Mouse (Mus musculus) hindbrain, postnatal 0 days (tissue): Measurements from ENCODE around the gene Il2rg. TPM values are rescaled to one million over a fixed set of nuclear protein-coding genes. Genes with fewer than 3 reads are reported as not detected.

Experiments
- ATAC-seq: fragments of 200-750 bp; cut with Nextera tagmentation; 2 replicates; pipeline ENCODE4 v1.8.0; 2017; ENCODE audit warnings: mild to moderate bottlenecking, moderate TSS enrichment, moderate library complexity
- DNase-seq: peaks from one replicate; pipeline ENCODE4 v3.0.0-alpha.2; 2015; ENCODE audit warnings: low spot score
- H3K27ac ChIP-seq: fragments of 300-500 bp; sonication (generic); 2 replicates; pipeline ENCODE4 v1.5.1; 2014; ENCODE audit warnings: mild to moderate bottlenecking
- H3K27me3 ChIP-seq: fragments of 300-500 bp; sonication (generic); 2 replicates; pipeline ENCODE4 v1.6.1; 2014; ENCODE audit warnings: low read length, mixed read lengths; ENCODE audit not compliant: insufficient read depth
- H3K36me3 ChIP-seq: fragments of 300-500 bp; sonication (generic); 2 replicates; pipeline ENCODE4 v1.6.1; 2014; ENCODE audit warnings: low read length, mixed read lengths; ENCODE audit not compliant: insufficient read depth
- H3K4me1 ChIP-seq: fragments of 300-500 bp; sonication (generic); 2 replicates; pipeline ENCODE4 v1.6.1; 2014; ENCODE audit warnings: antibody characterized with exemption, low read length, mixed read lengths; ENCODE audit not compliant: insufficient read depth
- H3K4me2 ChIP-seq: fragments of 300-500 bp; sonication (generic); 2 replicates; pipeline ENCODE4 v1.6.1; 2014; ENCODE audit warnings: low read depth, mild to moderate bottlenecking, low read length, moderate library complexity, mixed read lengths
- H3K4me3 ChIP-seq: fragments of 300-500 bp; sonication (generic); 2 replicates; pipeline ENCODE4 v1.5.1; 2014; ENCODE audit warnings: low read length
- H3K9ac ChIP-seq: fragments of 300-500 bp; sonication (generic); replicated peaks from 2 replicates; pipeline ENCODE4 v1.6.1; 2014; ENCODE audit warnings: mild to moderate bottlenecking, low read length, moderate library complexity, mixed read lengths
- H3K9me3 ChIP-seq: fragments of 300-500 bp; sonication (generic); 2 replicates; pipeline ENCODE4 v1.6.1; 2016; ENCODE audit warnings: low read length, mixed read lengths
- CTCF ChIP-seq: IDR thresholded peaks from 2 replicates; pipeline ENCODE4 v1.5.1; 2016; ENCODE audit warnings: antibody characterized with exemption, control low read depth, low read depth
- WGBS: fragments of 180-500 bp; shearing (Covaris S2); extraction: QIAGEN DNeasy Blood & Tissue Kit; methylation state at CpG from one replicate; pipeline ENCODE4 v1.1.7; 2014; 5-methylcytosine and 5-hydroxymethylcytosine counted together
- polyA plus RNA-seq: library from polyadenylated mRNA; unstranded; fragments of >200 nt; fragmentation: Nextera tagmentation; extraction: Ambion mirVana; gene quantifications from 2 replicates; pipeline ENCODE4 v1.2.1, GENCODE M21; 2015
- total RNA-seq: library from RNA; depleted of rRNA; stranded (reverse); fragments of >200 nt; gene quantifications from 2 replicates; pipeline ENCODE4 v1.2.3, GENCODE M21; 2014; rRNA removed

Gene Il2rg
- 1.7 and 2.7 TPM in 2 replicates for total RNA-seq
- 5.1 and 5.8 TPM in 2 replicates for polyA plus RNA-seq

DNA sequence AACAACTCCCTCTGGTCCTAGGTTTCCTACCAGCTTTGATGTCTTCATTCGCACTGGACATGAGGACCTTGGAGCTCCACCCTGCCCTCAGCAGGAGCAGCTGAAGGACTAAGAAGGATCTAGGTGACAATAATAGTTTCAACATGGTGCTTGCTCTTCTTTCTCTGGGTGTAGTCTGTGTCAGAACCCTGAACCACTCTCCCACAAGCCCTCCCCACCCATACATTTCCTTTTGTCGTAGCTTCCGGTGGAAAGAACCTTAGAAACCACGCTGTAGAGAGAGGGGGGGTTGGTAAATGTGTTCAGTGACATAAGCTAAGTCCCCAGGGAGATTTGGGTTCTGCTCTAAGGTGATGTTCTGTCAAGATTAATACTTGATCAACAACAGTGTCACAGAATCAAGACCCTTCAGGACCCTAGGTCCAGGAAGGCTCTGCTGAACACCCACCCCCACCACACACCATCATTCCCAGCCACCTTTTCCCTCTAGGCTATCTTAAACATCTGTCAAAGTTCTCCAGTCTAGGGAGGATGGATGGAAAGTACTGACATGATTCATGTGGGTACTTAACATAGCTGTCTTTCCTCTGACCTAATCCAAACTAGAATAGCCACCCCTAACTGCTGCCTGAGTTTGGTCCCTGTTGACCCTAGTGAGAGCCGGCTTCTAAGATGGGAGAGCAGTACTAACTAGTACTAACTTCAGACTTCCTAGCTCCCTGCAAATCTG lies at the start of gene Il2rg:
TSS of gene Il2rg (minus strand) at position 231 of the 730 bp plus-strand sequence.
- H3K27ac ChIP-seq: no peak within 1 kb of the TSS
- no peak for ATAC-seq
- no peak within 1 kb of the TSS for H3K9ac ChIP-seq
- no peaks in the 10 kb centered on the region for H3K27me3 ChIP-seq
- no peaks in the 10 kb centered on the region for H3K36me3 ChIP-seq
- DNase-seq: no peak
- no peaks in the 10 kb centered on the region for H3K9me3 ChIP-seq
- no peak within 1 kb of the TSS for H3K4me3 ChIP-seq
- no peaks in the 10 kb centered on the region for H3K4me1 ChIP-seq
- WGBS: 71% methylated on average over 5 of the region's 5 CpGs
- H3K4me2 ChIP-seq: no peak within 1 kb of the TSS
- TF ChIP-seq CTCF: no peak

DNA sequence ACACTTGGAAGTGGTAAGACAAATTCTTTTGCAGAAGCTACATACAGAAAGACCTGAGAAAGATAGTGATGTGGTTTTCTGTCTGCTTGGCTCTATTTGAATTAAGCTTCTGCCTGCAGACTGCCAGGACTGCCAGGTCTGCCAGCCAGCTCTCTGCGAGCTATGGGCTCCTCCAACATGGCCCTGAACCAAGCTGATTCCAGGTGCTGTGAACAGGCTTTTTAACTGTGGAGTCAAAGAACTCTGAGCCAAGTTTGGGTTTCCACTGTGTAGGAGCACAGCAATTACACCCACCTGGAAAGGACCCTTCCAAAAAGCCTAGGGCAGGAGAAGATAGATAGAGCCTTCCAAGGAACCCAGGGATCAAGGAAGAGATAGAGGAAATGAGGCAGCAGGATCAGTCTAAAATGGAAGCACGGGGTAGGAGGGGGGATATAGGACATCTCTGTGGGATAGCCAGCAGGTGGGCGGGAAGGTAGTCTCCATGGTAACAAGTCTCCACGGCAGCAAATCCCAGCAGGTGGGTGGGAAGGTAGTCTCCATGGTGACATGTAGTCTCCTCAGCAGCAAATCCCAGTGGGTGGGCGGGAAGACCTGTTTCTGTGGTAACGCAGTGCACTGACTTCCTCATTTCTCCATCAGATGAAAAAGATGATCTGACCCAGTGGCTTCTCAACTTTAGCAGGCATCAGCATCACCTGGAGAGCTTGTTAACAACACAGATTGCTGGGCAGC lies 45.7 kb upstream of the Il2rg start:
- Histone ChIP-seq H3K4me2 (no peak overlapping the region), H3K4me1 (no peaks in the 10 kb centered on the region), H3K27me3 (no peaks in the 10 kb centered on the region), H3K4me3 (no peak overlapping the region), H3K9me3 (no peaks in the 10 kb centered on the region), H3K27ac (no peak overlapping the region), H3K9ac (no peak overlapping the region), H3K36me3 (no peaks in the 10 kb centered on the region; the same call in 1 of the 2 replicates)
- DNase-seq (peak; percentile 59), ATAC-seq (peak; percentile 82)
- TF ChIP-seq CTCF: no peak
- WGBS: 31% methylated on average over 6 of the region's 6 CpGs

DNA sequence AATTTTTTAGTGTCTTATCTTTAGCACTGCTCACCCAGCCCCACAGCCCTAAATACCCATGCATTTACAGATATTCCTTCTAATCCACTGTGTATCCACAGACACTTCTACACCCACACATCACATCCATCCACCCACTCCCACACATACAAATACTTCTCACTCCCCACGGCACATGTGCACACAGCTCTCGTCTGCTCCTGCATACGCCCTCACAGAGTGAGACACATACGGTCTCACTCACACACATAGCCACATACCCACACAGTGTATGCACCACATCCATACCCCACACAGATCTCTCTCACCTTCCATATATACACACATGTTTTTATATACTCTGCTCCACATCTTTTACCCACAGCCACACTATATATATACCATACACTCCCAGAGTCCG lies 41.2 kb upstream of the Il2rg start:
- no peak for ATAC-seq
- Histone ChIP-seq H3K36me3 (no peaks in the 10 kb centered on the region), H3K27ac (no peak overlapping the region), H3K9ac (no peak overlapping the region), H3K4me2 (no peak overlapping the region), H3K27me3 (no peaks in the 10 kb centered on the region), H3K9me3 (no peaks in the 10 kb centered on the region), H3K4me3 (no peak overlapping the region), H3K4me1 (no peaks in the 10 kb centered on the region)
- no peak for DNase-seq
- 86% methylated on average over 5 of the region's 5 CpGs for WGBS
- no peak for TF ChIP-seq CTCF

DNA sequence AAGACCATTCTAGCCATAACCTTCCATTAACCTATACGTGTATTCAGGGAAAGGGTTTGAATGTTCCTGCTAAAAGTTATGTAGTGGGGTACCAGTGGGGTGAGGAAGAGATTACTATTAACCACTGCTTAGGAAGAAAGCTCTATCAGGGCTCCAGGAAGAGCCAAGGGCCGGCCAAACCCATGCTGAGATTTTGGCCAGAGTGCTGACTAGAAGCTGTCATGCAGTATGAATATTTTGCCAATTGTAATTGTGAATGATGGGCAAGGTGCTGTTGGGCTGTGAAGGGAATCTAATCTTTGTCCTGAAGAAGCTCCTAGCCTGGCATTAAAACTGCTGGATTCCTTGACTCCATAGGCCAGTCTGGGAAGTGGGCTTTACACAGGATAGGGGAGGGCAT lies 36.6 kb upstream of the Il2rg start:
- no peaks in the 10 kb centered on the region for H3K9me3 ChIP-seq
- H3K4me2 ChIP-seq: no peak overlapping the region
- H3K4me1 ChIP-seq: no peaks in the 10 kb centered on the region
- no peak overlapping the region for H3K9ac ChIP-seq
- no peak overlapping the region for H3K4me3 ChIP-seq
- TF ChIP-seq CTCF: no peak
- no peak for DNase-seq
- 36% methylated on average over 2 of the region's 2 CpGs for WGBS
- ATAC-seq: no peak
- H3K27ac ChIP-seq: no peak overlapping the region
- H3K27me3 ChIP-seq: no peaks in the 10 kb centered on the region
- no peaks in the 10 kb centered on the region for H3K36me3 ChIP-seq

DNA sequence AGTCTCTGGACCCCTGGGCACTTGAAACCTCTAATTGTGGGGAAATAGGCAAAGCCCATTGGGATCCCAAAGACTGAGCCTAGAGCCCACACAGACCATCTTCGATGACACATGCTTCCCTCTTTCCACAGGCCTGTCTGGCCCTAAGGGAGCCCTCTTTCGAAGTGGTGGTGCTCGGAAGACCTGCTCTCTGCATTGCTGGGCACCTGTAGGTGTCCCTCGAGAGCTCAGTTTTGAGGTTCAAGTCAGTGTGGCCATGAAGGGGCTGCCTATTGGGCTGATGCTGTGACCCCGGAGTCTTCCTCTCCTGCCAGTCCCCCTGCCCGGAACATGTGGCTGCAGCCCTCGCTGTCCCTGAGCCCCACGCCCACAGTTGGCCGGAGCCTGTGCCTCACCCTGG lies 33.6 kb upstream of the Il2rg start:
- H3K9ac ChIP-seq: no peak overlapping the region
- no peak overlapping the region for H3K27ac ChIP-seq
- no peaks in the 10 kb centered on the region for H3K27me3 ChIP-seq
- no peaks in the 10 kb centered on the region for H3K9me3 ChIP-seq
- H3K36me3 ChIP-seq: no peaks in the 10 kb centered on the region
- no peaks in the 10 kb centered on the region for H3K4me1 ChIP-seq
- peak; percentile 16; the same call in 1 of the 2 replicates for TF ChIP-seq CTCF
- peak overlapping the region; percentile 56 for H3K4me2 ChIP-seq
- ATAC-seq: no peak
- DNase-seq: peak; percentile 35
- WGBS: 40% methylated on average over 9 of the region's 9 CpGs
- peak overlapping the region; percentile 53 for H3K4me3 ChIP-seq

DNA sequence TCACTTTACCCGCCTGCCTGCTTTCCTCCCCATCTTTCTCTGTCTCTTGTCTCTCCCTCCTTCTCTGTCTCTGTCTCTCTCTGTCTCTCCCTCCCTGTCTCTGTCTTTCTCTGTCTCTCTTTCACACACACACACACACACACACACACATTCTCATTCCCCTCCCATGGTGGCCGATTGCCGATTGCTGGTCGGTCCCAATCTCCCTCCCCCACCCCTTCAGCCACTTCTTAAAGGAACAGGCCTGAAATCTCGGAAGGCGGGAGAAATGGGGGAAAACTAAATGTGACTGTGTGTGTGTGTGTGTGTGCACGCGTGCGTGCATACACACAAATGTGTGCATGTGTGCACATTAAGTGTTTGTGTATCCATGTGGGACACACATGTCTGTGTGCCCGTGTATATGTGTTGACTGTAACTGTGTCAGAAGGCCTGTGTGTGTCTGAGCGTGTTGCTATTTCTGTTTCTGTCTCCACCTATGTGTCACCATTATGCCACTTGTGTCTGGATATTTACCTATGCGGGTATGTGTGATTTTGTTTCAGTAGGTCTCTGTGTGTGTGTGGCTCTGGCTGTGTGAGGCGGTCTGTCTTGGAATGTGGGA lies 32.5 kb upstream of the Il2rg start:
- Histone ChIP-seq H3K4me1 (no peaks in the 10 kb centered on the region), H3K27ac (peak overlapping the region; percentile 87; the same call in 1 of the 2 replicates), H3K9me3 (no peaks in the 10 kb centered on the region), H3K4me2 (peak overlapping the region; percentile 56), H3K36me3 (no peaks in the 10 kb centered on the region), H3K27me3 (no peaks in the 10 kb centered on the region), H3K4me3 (peak overlapping the region; percentile 53), H3K9ac (peak overlapping the region; percentile 69)
- DNase-seq (peak; percentile 63), ATAC-seq (peak; percentile 63)
- TF ChIP-seq CTCF: no peak
- WGBS: 38% methylated on average over 13 of the region's 13 CpGs
